Mouse (Mus musculus) embryo, embryonic 10.5 days (tissue): ENCODE results near the gene Slc35d2.
"Not testable (repeated sequence)": the region's sequence is repeated elsewhere in the genome, so short reads cannot be mapped to it uniquely, and the experiment has no call there.

Experiments used
- DNase-seq: peaks from one replicate; pipeline ENCODE4 v3.0.0-alpha.2; 2015; ENCODE audit warnings: low spot score

Gene Slc35d2

DNA sequence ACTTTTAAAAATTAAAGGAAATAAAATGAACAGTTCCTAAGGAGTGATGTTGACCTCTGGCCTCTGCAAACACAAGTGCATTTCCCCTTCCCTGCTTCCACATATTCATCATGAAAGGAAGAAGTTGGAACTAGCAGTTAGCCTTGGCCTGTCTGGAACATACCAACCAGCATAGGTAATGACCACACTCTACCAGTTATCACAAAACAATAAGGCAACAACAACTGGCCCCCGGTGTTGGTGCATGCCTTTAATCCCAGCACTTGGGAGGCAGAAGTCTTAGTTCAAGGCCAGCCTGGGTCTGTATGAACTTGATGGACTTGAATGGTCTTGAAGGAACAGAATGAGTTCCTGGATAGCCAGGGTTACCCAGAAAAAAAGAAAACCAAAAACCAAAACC, 18.7 kb downstream of the Slc35d2 start:
- DNase-seq: no peak

DNA sequence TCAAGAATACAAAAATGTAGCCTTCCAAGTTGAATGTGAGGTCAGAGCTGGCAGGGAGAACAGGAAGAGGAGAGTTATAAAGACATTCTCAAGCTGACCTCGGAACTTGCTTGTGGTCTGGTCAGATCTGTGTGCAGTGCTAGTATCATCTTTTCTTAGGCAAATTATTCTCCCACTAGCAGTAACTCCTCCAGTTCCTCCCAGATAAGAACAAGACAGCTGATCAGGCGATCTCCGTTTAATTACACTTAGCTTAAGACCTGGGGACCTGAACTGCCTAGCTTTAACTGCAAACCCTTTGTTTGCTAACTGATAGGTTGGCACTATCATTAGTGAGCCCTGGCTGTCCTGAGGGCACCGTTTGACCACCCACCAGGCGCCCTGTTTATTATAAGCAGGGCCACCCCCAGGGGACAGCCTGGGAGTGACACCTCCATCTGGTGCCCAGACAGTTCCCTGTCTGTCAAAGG, 20.8 kb downstream of the Slc35d2 start:
- DNase-seq: peak; percentile 40

DNA sequence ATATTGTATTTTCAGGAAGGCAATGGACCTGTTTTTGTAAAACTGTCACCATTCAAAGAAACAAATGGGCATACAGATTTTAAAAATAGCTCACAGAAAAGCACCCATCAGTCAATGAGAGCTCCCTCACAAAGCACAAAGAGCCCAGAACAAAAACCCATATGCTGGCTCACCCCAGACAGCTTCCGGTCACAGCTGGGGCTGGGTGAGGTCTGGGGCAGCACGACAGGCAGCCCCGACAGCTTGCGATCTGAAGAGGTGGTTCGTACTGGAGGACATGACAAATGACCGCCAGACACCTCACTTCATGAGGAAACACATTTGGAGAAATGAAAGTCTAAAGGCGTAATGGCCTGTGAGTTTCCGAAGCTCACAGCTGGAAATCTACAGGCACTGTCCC, 21.6 kb downstream of the Slc35d2 start:
- DNase-seq: peak; percentile 76

DNA sequence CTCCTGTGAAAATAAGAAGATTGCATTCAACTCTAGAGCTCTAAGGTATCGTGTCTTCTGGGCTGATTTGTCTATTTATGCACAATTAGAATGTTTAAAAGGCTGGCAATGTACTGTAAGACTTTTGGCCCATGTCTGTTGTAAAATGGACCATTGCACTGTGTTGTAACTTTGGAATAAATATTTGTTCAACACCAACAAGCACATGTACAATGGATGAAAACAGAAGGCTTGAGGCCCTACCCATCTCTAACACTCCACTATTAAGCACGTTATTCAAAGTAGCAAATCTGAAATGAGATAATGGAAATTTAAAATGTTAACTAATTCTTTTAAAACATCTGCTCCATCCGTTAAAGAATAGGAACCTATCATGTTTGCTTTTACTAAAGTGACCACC, 22.1 kb downstream of the Slc35d2 start:
- DNase-seq: no peak

DNA sequence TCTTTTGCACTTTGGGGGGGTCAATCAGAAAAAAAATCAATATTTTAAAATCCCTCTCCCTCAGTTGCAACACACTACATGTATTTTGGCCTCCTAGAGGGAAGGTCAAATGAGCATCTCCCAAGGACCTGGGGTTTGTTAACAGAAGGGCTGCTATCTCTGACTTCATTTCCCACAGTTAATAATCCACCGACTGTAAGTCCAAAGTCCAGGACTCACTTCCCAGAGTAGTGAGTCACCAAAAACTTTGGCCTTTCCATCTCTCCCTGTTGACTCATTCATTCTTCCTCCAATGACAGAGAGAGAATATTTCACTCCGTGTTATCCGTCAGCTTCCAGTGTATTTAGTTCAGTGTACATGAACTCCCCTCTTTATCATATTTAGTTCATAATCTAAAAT, 23.5 kb downstream of the Slc35d2 start:
- DNase-seq: no peak

DNA sequence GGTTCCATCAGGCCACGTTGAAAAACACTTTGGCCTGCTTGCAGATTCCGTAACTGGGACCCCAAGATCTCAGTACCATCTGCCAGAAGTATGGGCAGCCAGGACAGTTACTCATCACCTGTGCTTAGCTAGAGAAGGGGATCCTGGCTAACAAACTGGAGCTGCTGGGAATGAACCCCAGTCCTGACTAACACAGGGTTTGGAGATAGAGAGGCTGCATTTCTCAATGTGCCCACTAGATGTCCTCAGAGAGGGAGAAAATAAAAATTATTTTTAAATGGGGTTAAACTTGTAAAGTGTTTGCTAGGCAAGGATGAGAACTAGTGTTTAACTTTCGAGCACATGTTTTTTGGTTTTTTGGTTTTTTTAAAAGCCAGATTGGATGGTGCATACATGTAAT, 29.0 kb downstream of the Slc35d2 start:
- peak; percentile 73 for DNase-seq

DNA sequence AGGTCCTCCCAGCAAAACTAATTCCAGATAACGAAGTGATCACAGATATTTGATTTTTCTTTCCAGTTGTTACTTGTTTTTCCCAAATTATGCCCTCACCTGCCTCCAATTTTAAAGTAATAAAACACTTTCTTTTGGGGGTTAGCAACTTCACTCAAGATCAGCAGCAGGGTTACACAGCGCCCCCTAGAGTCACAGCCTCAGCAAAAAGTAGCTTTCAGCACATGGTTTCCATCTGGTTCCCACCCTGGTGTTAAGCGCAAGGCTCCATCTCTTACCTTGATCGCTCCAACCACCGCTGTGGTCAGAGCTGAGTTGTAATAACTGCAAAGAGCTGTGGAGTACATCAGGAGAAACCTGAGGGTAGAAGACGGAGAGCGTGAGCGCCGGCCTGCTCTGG, 30.2 kb downstream of the Slc35d2 start:
- peak; percentile 59 for DNase-seq

DNA sequence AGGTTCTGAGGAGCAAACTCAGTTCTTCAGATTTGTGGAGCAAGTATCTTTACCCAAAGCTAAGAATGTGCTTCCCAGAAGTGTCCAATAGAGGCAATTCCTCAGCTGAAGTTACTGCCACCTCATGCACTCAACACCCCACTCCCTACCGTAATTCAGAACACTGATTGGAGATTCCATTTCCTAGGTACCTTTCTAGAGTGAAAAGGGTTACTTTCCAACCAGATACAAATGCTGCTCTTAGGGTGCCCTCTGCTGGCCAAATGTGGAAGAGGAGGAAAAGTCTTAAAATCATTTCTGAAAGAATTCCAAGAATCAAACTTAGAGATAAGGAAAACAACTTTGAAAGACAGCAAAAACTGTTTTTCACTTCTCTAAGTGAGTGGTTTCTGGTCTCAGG, 35.8 kb downstream of the Slc35d2 start:
- peak; percentile 92 for DNase-seq

DNA sequence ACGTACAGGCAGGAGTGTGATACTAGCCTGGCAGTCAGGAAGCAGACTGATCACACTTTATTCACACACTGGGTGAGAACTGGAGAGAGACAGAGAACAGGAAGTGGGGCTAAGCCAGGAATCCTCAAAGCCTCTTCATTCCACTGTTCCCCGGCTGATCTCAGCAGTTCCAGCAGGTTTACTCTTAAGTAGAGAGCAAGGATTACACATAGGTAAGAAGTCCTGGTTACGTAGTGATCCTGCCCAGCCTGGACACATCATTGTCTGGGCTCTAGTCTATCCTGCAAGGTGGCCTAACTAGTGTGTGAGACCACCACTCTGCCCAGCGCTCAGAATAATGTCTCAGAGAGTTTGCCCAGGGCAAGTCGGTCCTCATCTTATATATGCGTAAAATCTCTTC, 36.4 kb downstream of the Slc35d2 start:
- no peak for DNase-seq

DNA sequence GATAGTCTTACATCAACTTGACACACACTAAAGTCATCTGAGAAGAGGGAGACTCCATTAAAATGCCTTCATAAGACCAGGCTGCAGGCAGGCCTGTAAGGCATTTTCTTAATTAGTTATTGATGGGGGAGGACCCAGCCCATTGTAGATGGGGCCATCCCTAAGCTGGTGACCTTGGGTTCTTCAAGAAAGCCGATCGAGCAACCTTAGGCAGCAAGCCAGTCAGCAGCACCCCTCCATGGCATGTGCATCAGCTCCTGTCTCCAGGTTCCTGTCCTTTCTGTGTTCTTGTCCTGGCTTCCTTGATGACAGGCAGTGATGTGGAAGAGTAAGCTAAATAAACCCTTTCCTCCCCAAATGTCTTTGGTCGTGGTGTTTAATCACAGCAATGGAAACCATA, 37.0 kb downstream of the Slc35d2 start:
- DNase-seq: no peak

DNA sequence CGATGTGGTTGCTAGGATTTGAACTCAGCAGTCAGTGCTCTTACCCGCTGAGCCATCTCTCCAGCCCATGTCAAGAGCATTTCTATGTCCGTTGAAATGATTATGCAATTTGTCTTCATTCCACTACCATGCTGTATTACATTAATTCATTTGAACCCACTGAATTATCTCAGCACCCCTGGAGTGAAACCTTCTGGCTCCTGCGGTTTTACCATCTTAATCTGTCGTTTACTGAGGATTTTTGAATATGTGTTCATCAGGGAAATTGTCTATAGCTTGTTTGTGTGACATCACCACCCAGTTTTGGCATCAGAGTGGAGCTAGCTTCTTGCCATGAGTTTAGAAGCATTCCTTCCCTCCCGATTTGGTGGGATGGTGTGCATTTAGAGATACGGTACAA, 38.2 kb downstream of the Slc35d2 start:
- DNase-seq: no peak

DNA sequence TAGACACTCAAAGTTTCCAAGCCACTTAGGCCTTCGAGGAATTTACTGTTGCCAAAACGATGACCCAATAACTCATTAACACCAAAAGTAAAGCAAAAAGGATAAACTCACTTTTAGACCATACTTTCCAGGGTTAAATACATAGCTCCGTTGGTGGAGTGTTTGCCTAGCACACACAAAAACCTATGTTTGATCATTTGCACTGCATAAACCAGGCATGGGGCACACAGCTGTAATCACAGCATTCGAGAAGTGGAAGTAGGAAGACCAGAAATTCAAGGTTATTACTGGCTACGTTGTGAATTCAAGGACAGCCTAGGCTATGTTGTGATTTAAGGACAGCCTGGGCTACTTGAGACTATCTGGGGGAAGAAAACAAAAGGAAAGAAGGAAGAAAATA, 38.9 kb downstream of the Slc35d2 start:
- no peak for DNase-seq

DNA sequence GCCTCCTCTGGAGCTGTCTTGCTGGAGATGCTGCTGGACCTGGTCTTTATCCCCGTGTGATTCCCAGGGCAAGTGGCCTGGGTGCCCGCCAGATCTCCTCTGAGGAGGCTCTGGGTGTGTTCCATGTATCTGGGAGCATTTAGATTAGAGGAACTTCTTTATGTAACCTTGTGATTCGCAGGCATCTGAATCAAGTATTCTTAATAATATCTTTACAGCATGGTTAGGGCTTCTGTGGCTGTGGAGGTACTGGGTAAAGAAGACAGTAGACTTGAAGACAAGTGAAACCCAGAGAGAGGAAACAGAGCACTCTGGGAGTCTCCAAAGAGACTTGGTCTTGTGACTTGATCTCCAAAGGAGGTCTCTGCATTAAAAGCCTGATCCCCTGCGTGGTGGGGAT, 40.0 kb downstream of the Slc35d2 start, which contains the start of gene Hsd17b3:
Gene Hsd17b3 (minus strand): TSS at position 101 of the 400 bp plus-strand sequence.
- no peak for DNase-seq

DNA sequence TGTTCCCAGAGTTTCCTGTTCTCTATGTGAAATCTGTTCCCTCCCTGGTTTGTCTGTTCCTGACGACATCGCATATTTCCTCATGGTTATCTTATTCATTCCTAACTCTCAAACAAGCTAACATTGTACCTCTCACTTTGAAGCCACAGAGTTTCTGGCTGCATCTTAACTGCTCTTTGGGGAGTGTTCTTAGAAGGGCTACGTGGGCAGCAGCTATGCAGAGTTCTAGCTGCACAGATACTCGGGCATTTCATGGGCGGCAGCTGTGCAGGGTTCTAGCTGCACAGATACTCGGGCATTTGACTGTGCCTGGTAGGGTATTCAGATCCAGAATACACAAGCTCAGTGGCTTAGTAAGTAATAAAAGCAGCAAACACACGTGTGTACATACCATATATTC, 41.1 kb downstream of the Slc35d2 start:
- no peak for DNase-seq

DNA sequence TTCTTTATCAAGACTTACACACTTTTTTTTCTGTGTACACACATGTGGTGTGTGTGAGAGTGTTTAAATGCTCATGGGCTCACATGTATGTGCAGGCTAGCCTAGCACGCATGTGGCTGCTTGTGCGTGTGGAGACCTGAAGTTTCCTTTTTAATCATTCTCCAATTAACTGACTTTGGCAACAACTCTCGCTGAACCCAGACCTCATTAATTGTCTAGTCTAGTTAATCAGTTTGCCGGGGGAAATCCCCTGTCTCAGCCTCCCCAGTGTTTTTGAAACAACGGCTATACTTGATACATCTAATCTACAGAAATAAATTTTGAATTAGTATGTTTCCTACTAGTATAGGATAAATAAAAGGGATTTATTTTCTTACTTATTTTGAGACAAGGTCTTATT, 43.1 kb downstream of the Slc35d2 start:
- no peak for DNase-seq

DNA sequence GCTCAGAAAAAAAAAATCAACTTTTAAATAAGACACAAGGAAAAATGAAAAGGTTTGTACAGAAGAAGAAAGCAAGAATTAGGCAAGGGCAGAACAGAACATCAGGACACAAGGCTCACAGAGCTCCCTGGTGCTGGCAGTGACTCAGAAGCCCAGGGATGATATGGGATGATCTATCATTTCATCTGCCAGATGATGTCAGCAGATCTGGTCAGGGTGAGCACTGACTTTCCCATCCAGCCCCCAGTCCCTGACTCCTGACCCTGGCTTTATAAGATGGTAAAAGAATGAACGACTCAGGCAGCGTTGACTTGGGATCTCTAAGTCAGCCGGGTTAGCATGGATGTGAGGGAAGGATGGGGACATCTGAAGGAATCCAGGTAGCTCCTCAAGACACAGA, 45.8 kb downstream of the Slc35d2 start:
- no peak for DNase-seq

DNA sequence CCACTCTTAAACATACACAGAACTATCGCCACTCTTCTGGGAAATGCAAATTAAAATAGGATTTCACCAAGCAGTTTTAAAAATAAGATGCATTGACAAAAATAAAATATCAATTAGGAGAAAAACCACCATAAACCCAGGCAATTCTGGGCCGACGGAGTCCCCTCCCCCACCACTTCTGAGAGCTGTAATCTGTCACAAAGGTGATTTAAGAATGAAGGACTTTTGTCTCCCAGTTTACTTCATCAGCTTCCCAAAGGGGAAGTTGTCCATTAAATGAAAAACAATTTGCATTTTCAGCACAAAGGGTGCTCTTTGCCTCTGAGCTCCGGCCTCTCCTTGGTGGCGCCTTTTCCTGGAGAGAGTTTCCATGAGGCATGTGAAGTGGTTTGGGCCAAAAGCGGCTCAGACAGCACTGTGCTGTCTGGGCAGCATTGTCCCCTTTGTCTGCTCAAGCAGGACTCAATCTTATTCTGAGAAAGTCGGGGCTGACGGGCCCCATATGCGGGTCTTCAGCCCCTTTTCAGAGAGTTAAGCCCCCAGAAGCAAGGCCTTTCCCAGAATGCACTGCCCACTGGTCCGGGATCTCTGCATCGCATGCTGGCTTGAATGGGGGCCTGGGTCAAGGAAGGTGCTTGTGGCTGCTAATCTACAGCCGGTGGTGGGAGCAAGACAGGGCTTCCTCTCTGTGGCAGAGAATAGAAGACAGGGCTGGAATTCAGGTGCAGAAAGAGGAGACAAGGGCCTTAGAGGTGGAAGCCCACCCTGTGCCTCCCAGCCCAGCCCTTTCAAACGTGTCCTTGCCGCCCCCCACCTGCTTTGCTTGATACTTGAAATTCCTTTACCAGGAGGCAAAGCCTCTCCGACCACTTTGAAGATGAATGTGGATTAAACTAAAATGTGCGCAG, 47.9 kb downstream of the Slc35d2 start:
- DNase-seq: peak; percentile 59

DNA sequence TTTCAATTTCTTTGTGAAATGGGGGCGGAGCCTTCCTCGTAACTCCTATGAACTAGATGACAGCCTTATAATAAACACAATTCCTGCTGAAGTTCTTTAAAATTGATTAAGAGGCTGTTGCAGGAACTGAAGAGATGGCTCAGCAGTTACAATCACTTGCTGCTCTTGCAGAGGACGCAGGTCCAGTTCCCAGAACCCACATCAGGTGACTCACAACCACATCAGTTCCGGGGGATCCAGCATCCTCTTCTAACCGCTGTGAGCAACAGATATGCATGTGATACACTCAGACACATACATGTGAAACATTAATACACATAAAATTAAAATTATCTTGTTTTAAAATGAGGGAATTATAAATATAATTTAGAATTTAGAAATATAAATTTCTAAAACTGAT, 51.6 kb downstream of the Slc35d2 start:
- no peak for DNase-seq

DNA sequence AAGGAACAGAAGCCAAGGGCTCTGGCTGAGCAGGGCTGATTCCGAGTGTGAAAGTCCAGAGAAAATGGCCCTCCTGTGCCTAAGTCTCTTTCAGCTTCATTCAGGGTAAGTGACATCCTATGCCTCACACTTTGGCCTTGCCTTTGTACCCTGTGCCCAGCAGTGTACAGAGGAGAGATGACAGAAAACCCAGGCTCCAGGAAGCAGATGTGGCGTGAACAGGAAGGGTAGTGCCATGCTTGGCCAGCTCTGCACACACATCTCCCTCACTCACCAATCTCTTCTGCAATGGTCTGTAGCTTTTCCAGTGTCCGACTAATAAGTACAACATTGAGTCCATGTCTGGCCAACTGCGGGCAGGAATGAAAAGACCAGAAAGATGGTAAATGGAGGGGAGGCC, 53.1 kb downstream of the Slc35d2 start:
- DNase-seq: no peak

DNA sequence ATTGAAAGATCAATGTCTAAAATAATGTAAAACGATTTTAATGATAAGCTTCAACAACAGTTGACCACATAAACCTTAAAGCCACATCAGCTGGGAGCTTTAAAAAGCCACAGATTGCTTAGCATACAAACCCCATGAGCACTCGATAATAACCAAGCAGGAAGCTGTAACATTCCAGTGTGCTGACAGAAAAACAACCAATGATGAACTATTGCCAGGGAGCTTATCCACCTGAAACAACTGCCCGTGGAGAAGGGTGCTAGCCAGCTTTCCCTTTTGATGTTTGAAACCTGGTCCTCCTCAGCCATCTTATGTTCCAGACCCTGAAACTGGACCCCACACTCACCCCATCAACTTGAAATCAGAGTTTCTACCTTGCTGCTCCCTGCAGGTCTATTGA, 62.5 kb downstream of the Slc35d2 start:
- DNase-seq: no peak

DNA sequence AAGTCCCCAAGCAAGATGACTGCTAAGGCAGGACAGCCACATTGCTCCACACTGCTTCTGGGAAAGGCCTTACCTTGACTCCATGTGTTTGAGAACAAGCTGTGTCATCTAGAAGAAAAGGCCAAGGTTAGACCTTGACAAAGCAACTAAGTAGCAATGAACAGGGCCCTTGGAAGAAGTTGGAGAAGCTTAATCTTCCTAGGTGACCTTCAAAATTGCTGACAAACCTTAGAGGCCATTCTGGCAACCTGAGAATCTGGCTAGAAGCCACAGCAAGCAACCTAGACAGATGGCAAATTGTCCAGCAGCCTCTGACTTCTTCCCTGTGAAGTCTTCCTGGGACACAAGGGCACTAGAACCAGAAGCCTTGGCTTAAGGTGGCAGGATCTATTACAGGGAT, 64.9 kb downstream of the Slc35d2 start:
- no peak for DNase-seq

DNA sequence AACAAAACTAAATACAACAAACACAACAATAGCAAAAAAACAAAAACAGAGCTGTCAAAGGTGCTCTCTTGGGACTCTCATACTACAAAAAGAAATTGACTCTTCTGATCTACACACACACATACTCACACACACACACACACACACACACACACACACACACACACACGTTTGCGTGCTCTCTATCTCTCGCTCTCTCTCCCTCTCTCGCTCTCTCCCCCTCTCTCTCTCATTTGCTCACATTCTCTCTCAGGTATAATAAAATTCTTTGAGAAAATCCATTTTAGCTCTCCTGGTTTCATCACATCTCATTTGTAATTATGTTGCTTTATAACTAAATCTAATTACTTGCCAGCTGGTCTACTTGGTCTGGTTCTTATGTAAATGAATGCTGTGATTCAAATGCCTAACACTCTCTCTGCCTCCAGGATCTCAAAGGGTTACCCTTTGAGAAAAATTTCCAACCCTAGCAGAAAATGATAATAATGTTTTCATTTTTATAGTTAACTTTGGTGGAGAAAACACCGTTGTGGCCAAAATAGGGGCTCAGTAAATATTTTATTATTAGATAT, 68.1 kb downstream of the Slc35d2 start:
- DNase-seq: no peak

DNA sequence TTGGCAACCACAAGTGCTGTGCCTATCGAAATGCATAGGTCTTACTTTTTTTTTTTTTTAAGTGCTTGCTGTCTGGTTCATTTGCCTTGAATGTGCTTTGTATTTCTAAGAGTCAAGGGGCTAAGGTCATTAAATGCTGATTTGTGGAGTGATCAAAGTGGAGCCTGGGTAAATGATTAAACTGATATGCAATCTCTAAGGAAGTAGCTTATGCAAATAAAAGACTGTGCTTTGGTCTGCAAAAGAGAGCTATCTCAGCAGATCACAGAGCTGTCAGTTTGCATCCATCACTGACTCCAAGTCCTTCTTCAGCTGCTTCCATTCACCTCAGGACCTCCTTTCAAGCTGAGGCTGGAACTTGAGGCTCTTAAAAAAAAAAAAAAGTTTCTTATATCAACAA, 75.2 kb downstream of the Slc35d2 start:
- DNase-seq: no peak

DNA sequence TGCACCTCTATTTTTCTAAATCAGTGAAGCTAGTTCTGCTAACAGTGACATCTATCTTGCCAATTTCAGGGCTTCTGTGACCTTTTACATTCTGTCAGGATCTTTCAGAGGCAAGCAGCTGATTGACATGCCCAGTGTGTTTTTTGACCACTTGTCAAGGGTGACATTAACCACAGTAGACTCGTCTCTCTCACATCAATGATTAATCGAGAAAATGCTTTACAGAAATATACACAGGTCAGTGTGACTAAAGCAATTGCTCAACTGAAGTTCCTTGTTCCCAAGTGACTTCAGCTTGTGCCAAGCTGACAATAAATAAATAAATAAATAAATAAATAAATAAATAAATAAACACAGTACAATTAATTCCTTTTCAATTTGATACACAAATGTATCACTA, 76.9 kb downstream of the Slc35d2 start:
- not testable (repeated sequence) for DNase-seq
